Mouse (Mus musculus): ENCODE measurements around the gene Ccdc30.

DNA sequence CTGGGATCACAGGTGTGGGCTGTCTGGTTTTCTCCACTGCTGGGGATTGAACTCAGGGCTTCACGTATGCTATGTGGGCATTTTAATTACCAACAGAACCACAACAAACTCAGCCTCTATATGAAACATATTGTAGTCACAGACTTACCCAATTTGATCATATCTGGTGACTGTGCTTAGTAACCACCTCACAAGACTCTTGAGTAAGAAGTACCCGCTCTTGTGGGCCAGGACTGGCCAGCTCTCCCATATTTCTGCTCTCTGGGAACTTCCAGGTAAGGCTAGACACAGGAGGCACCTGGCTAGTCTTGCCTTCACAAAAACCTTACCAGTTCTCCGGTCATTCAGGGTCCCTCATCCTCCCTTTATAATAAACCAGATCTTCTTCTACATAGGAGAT lies 47.1 kb upstream of the Ccdc30 start:
- no peak for TF ChIP-seq POLR2A (IDR thresholded peaks at IDR 0.05; ENCODE audit: insufficient read depth, low read length)
- TF ChIP-seq CTCF (IDR thresholded peaks at IDR 0.05; ENCODE audit: low read depth, low read length), result no peak
- no peak for TF ChIP-seq EP300 (IDR thresholded peaks at IDR 0.05; ENCODE audit: insufficient read depth, low read depth, low read length)
